Mouse (Mus musculus): ENCODE measurements around the gene Rassf3. TPM values are rescaled to one million over a fixed set of nuclear protein-coding genes. Genes with fewer than 3 reads are reported as not detected.
A peak's percentile ranks its signal among the peaks of the same experiment; 100 is the strongest.

The Rassf3 gene
- total and polyA plus RNA-seq, 3 experiments = 9.3 to 50.9 (median 32.2) TPM

DNA sequence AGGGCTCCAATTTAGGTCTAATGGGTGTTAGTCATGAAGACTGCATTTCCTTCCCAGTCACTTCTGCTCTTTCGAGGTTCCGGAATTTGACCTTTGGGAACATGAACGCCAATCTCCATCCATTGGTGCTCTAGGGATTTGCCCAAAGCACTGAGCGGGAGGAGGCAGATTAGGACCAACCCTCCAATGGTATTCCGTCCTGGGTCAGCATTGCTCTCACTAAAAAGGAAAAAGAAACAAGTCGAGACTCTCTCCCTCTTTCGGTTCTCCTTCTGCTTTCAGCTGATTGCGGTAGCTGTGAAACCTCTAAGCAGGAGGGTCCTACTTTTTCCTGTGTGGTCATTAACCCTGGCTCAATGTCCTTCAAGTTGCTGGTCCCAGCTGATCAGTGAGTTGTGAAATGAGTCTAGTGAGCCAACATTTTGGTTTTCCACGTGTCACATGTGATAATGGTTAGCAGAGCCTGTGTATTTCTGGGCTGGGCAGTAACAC lies 110.3 kb downstream of the Rassf3 start:
- DNase-seq = peak; percentile 73

DNA sequence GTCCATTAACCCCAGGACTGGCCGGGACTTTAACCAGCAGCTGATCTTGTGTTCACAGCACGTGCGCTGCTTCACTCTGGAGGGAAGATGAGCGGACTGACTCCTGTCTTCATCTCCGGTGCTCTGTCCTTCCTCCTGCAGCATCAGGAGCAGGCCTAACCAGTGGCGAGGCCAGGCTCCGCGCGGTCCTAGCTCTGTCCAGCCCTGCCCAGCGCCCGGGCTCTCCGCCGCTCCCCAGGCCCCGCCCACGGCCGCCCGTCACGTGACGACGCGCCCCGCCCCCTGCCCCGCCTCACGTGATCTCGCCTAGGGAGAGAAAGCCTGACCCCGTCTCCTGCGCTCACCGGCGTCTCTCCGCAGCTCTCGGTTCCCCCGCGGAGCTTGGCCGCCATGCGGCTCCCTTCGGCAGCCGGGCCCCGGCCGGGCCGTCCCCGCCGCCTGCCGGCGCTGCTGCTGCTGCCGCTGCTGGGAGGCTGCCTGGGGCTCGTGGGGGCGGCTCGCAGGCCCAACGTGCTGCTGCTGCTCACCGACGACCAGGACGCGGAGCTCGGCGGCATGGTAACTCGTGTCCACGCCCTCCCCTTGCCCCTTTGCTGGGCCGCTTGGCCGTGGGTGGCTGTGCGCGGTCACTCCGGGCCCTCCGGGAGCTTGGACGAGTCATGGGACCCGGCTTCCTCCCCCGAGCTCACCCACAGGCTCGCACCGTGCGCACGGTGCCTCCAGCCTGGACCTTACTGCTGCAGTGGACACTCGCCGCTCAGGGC lies 111.2 kb downstream of the Rassf3 start, which contains the start of gene Gns:
TSS of gene Gns (plus strand) at position 290 of the 764 bp plus-strand sequence.
- DNase-seq = peak; percentile 93

DNA sequence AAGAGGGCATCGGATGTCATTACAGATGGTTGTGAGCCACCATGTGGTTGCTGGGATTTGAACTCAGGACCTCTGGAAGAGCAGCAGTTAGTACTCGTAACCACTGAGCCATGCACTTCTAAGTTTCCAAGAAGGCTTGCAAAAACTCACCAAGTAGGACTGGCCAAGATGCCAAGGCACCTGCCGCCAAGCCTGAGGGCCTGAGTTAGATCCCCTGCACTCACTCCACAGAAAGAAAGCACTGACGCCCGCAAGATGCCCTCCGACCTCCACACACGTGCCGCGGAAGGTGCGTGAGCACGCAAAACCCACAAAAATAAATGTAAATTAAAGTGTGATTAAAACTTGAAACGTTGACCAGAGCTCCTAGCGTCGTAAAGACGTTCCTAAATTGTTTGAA lies 111.8 kb downstream of the Rassf3 start:
- no peak for DNase-seq

DNA sequence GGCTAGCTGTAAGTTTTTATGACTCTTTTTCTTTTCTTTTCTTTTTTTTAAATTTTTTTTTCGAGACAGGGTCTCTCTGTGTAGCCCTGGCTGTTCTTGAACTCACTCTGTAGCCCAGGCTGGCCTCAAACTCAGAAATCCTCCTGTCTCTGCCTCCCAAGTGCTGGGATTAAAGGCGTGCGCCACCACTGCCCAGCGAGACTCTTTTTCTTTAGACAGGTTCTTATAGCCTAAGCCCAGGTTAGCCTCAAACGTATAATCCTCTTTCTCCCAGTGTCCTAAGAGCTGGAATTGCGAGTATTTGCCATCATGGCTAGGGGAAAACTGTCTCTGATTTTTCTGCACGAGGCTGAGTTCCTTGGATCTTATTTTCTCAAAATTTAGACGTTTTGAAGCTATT lies 112.9 kb downstream of the Rassf3 start:
- no peak for DNase-seq

DNA sequence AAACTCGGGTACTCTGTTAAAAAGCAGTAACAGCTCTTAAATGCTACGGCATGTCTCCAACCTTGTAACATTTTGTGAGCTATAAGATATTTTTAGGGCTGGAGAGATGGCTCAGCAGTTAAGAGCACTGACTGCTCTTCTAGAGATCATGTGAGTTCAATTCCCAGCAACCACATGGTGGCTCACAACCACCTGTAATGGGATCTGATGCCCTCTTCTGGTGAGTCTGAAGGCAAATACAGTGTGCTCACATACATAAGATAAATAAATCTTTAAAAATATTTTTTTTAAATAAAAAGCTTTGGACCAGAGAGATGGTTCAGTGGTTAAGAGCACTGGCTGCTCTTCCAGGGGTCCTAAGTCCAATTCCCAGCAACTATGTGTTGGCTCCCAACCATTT lies 115.8 kb downstream of the Rassf3 start:
- no peak for DNase-seq

Other genes with a start within 250 kb of the Rassf3 start
- gene Tbc1d30, start 125.1 kb downstream of the Rassf3 start, total RNA-seq (2021) = 1 to 10 TPM; 2.9 to 8.7 TPM
- 0.57 and 1.5 TPM in 2 replicates for gene Tbc1d30, start 125.1 kb downstream of the Rassf3 start, polyA plus RNA-seq (2012; rRNA removed)
- gene Gns, start 111.3 kb downstream of the Rassf3 start, total RNA-seq (2021) = 100 to 1,000 TPM; 169 to 240 TPM
- 657 and 731 TPM in 2 replicates for gene Gns, start 111.3 kb downstream of the Rassf3 start, polyA plus RNA-seq (2012; rRNA removed)
- gene Tbk1, start 110.4 kb upstream of the Rassf3 start, total RNA-seq (2021) = 10 to 100 TPM; 37.8 to 45.9 TPM
- 3.5 and 3.7 TPM in 2 replicates for gene Tbk1, start 110.4 kb upstream of the Rassf3 start, polyA plus RNA-seq (2012; rRNA removed)
- gene Xpot, start 150.0 kb upstream of the Rassf3 start, total RNA-seq (2021) = 10 to 100 TPM; 62.1 to 72.7 TPM
- 70.2 and 92.4 TPM in 2 replicates for gene Xpot, start 150.0 kb upstream of the Rassf3 start, polyA plus RNA-seq (2012; rRNA removed)
- gene D930020B18Rik, start 165.2 kb upstream of the Rassf3 start, total RNA-seq (2021) = not detected
- not detected in 2 replicates for gene D930020B18Rik, start 165.2 kb upstream of the Rassf3 start, polyA plus RNA-seq (2012; rRNA removed)